Mouse (Mus musculus): ENCODE data around the gene Desi2.

- no peak for TF ChIP-seq GATA1 (IDR thresholded peaks at IDR 0.05; ENCODE audit: borderline replicate concordance, low read length)
- no peak for TF ChIP-seq FLI1 (IDR thresholded peaks at IDR 0.05; ENCODE audit: low read length)
Observed at GRCm38 (mm10) chr1:178235919-178236466, 48.8 kb downstream of the Desi2 start.
